Mouse (Mus musculus) MEL (cell line): ENCODE data around the gene Gtf2h3. TPM values are rescaled to one million over a fixed set of nuclear protein-coding genes. Genes with fewer than 3 reads are reported as not detected.

Experiments
- DNase-seq: peaks from one replicate; pipeline ENCODE4 v3.0.0; 2011; ENCODE audit warnings: low read depth, low spot score
- H3K27ac ChIP-seq: 2 replicates; pipeline ENCODE4 v1.5.1; 2012; ENCODE audit warnings: low read depth, mild to moderate bottlenecking, control low read depth, low read length, moderate library complexity; ENCODE audit not compliant: control insufficient read depth
- H3K27me3 ChIP-seq, 2 experiments: fragments of 150-350 bp in 1 of 2; sonication (generic) in 1 of 2; 2 replicates each; pipeline ENCODE4 v1.6.1; 2012; ENCODE audit warnings: low read length in 2 of 2, mild to moderate bottlenecking in 2 of 2, improper control_type of control experiment in 1 of 2, moderate library complexity in 1 of 2; ENCODE audit not compliant: insufficient read depth in 2 of 2, control insufficient read depth in 1 of 2
- H3K36me3 ChIP-seq, 2 experiments: 2 replicates each; pipeline ENCODE4 v1.6.1; 2012 to 2014; ENCODE audit warnings: low read length in 2 of 2, improper control_type of control experiment in 1 of 2, inconsistent platforms in 1 of 2, mild to moderate bottlenecking in 1 of 2; ENCODE audit not compliant: insufficient read depth in 2 of 2, control insufficient read depth in 1 of 2
- H3K4me1 ChIP-seq, 2 experiments: fragments of 150-350 bp in 1 of 2; sonication (generic) in 1 of 2; 2 replicates each; pipeline ENCODE4 v1.6.1; 2012; ENCODE audit warnings: low read length in 2 of 2, improper control_type of control experiment in 1 of 2, mild to moderate bottlenecking in 1 of 2; ENCODE audit not compliant: insufficient read depth in 2 of 2, control insufficient read depth in 1 of 2
- H3K4me3 ChIP-seq, 2 experiments: fragments of 150-350 bp in 1 of 2; sonication (generic) in 1 of 2; 2 replicates each; pipeline ENCODE4 v1.5.1; 2012; ENCODE audit warnings: low read depth in 2 of 2, low read length in 2 of 2, mild to moderate bottlenecking in 2 of 2, moderate library complexity in 2 of 2, control low read depth in 1 of 2, improper control_type of control experiment in 1 of 2; ENCODE audit not compliant: control insufficient read depth in 1 of 2, insufficient read depth in 1 of 2
- H3K79me2 ChIP-seq: 2 replicates; pipeline ENCODE4 v1.6.1; 2012; ENCODE audit warnings: mild to moderate bottlenecking, low read length, moderate library complexity; ENCODE audit not compliant: control insufficient read depth, poor library complexity, insufficient read depth
- H3K9ac ChIP-seq: 2 replicates; pipeline ENCODE4 v1.6.1; 2012; ENCODE audit warnings: low read depth, mild to moderate bottlenecking, control low read depth, low read length, moderate library complexity; ENCODE audit not compliant: control insufficient read depth, poor library complexity, severe bottlenecking
- H3K9me3 ChIP-seq: fragments of 150-350 bp; sonication (generic); replicated peaks from 2 replicates; pipeline ENCODE4 v1.6.1; 2012; ENCODE audit warnings: mild to moderate bottlenecking, low read length, improper control_type of control experiment, moderate library complexity; ENCODE audit not compliant: insufficient read depth
- CTCF ChIP-seq, 3 experiments: IDR thresholded peaks in 2 of 3; conservative IDR thresholded peaks in 1 of 3; 2 replicates each; pipeline ENCODE4 v1.5.1; 2011 to 2012; ENCODE audit warnings: low read length in 3 of 3, low read depth in 2 of 3, mild to moderate bottlenecking in 2 of 3, improper control_type of control experiment in 1 of 3, inconsistent platforms in 1 of 3, mixed read lengths in 1 of 3, moderate library complexity in 1 of 3; ENCODE audit not compliant: control insufficient read depth in 1 of 3, insufficient read depth in 1 of 3, poor library complexity in 1 of 3, severe bottlenecking in 1 of 3
- EP300 ChIP-seq, 2 experiments: IDR thresholded peaks; 2 replicates each; pipeline ENCODE4 v1.6.1; 2011; ENCODE audit warnings: improper control_type of control experiment in 2 of 2, low read length in 2 of 2, low read depth in 1 of 2, mild to moderate bottlenecking in 1 of 2
- GABPA ChIP-seq: IDR thresholded peaks from 2 replicates; pipeline ENCODE4 v1.6.1; 2012; ENCODE audit warnings: low read depth, mild to moderate bottlenecking, inconsistent platforms, low read length, improper control_type of control experiment, moderate library complexity
- KAT2A ChIP-seq: conservative IDR thresholded peaks from 2 replicates; pipeline ENCODE4 v1.6.1; 2012; ENCODE audit warnings: low read depth, low read length, improper control_type of control experiment, inconsistent platforms
- MAX ChIP-seq: IDR thresholded peaks from 2 replicates; pipeline ENCODE4 v1.6.1; 2011; ENCODE audit warnings: low read length, improper control_type of control experiment
- MEF2A ChIP-seq: IDR thresholded peaks from 2 replicates; pipeline ENCODE4 v1.6.1; 2014; ENCODE audit warnings: low read depth, mild to moderate bottlenecking, inconsistent platforms, low read length, improper control_type of control experiment; ENCODE audit not compliant: poor library complexity, insufficient replicate concordance, severe bottlenecking; ENCODE audit errors: extremely low read depth
- MXI1 ChIP-seq: IDR thresholded peaks from 2 replicates; pipeline ENCODE4 v1.6.1; 2011; ENCODE audit warnings: mild to moderate bottlenecking, low read depth, low read length, improper control_type of control experiment
- MYB ChIP-seq: IDR thresholded peaks from 2 replicates; pipeline ENCODE4 v1.6.1; 2011; ENCODE audit warnings: mild to moderate bottlenecking, low read depth, low read length, improper control_type of control experiment
- NELFE ChIP-seq: IDR thresholded peaks from 2 replicates; pipeline ENCODE4 v1.6.1; 2011; ENCODE audit warnings: low read depth, low read length, improper control_type of control experiment
- NRF1 ChIP-seq: IDR thresholded peaks from 2 replicates; pipeline ENCODE4 v1.6.1; 2014; ENCODE audit warnings: low read depth, mild to moderate bottlenecking, inconsistent platforms, low read length, improper control_type of control experiment, moderate library complexity; ENCODE audit not compliant: poor library complexity, insufficient read depth, severe bottlenecking
- POLR2AphosphoS2 ChIP-seq: IDR thresholded peaks from 2 replicates; pipeline ENCODE4 v1.6.1; 2011; ENCODE audit warnings: low read length, improper control_type of control experiment
- SIN3A ChIP-seq: IDR thresholded peaks from 2 replicates; pipeline ENCODE4 v1.6.1; 2012; ENCODE audit warnings: low read length, improper control_type of control experiment, inconsistent platforms
- TBP ChIP-seq: IDR thresholded peaks from 2 replicates; pipeline ENCODE4 v1.8.0; 2011; ENCODE audit warnings: low read depth, low read length, improper control_type of control experiment
- TCF12 ChIP-seq: IDR thresholded peaks from 2 replicates; pipeline ENCODE4 v1.6.1; 2014; ENCODE audit warnings: low read depth, mild to moderate bottlenecking, inconsistent platforms, low read length, improper control_type of control experiment, moderate library complexity
- UBTF ChIP-seq: IDR thresholded peaks from 2 replicates; pipeline ENCODE4 v1.6.1; 2012; ENCODE audit warnings: low read depth, mild to moderate bottlenecking, inconsistent platforms, low read length, improper control_type of control experiment, moderate library complexity, borderline replicate concordance; ENCODE audit not compliant: insufficient read depth
- ZC3H11A ChIP-seq: IDR thresholded peaks from 2 replicates; pipeline ENCODE4 v1.6.1; 2012; ENCODE audit warnings: low read depth, mild to moderate bottlenecking, inconsistent platforms, low read length, improper control_type of control experiment
- ZKSCAN1 ChIP-seq: IDR thresholded peaks from 2 replicates; pipeline ENCODE4 v1.6.1; 2012; ENCODE audit warnings: low read depth, mild to moderate bottlenecking, inconsistent platforms, low read length, improper control_type of control experiment, moderate library complexity
- ZMIZ1 ChIP-seq: IDR thresholded peaks from 2 replicates; pipeline ENCODE4 v1.6.1; 2012; ENCODE audit warnings: low read depth, mild to moderate bottlenecking, inconsistent platforms, low read length, improper control_type of control experiment, moderate library complexity
- polyA plus RNA-seq, 2 experiments: library from polyadenylated mRNA; stranded (reverse) in 1 of 2; unstranded in 1 of 2; fragments of >175 nt in 1 of 2; fragments of >200 nt in 1 of 2; gene quantifications; 2 replicates each; pipeline versions ENCODE4 v1.2.1 to v1.2.4; 2012; ENCODE audit warnings: low replicate concordance in 2 of 2, low read depth in 1 of 2; ENCODE audit not compliant: insufficient read length in 2 of 2, insufficient read depth in 1 of 2, missing spikeins in 1 of 2
- total RNA-seq: library from RNA; depleted of rRNA; stranded (reverse); fragments of 300-350 nt; gene quantifications from 2 replicates; pipeline ENCODE4 v1.2.3, GENCODE M21; 2012

The Gtf2h3 gene
- total and polyA plus RNA-seq, 3 experiments, result 86.1 to 116 TPM; not detected in 1

GRCm38 (mm10) chr5:124530655-124531582 is 48.0 kb upstream of the Gtf2h3 start, which contains the start of gene Rilpl1:
Gene Rilpl1, minus strand, starts transcription at chr5:124531391.
- H3K4me1 ChIP-seq, result peaks cover 14 to 19% of the 10 kb centered on the region in 2 experiments
- H3K36me3 ChIP-seq, result peaks cover 0 to 8% of the 10 kb centered on the region in 2 experiments; a peak in 2 of 4 replicates
- DNase-seq, result peak; percentile 78
- no peaks in the 10 kb centered on the region for H3K27me3 ChIP-seq
- H3K9me3 ChIP-seq, result no peaks in the 10 kb centered on the region
- H3K79me2 ChIP-seq, result peaks cover 2% of the 10 kb centered on the region; the same call in 1 of the 2 replicates
- no peak for TF ChIP-seq ZKSCAN1
- 0 out of 2 replicates have a peak, but pooled peaks have one; percentile 30 for TF ChIP-seq UBTF
- peak; percentile 52; the same call in 1 of the 2 replicates for TF ChIP-seq MXI1
- TF ChIP-seq MYB, result no peak
- TF ChIP-seq ZMIZ1, result no peak
- TF ChIP-seq SIN3A, result peak; percentile 25; the same call in 1 of the 2 replicates
- peak; percentile 64 for TF ChIP-seq NRF1
- peak; percentile 22; the same call in 1 of the 2 replicates for TF ChIP-seq NELFE
- TF ChIP-seq MAX, result peak; percentile 39; the same call in 1 of the 2 replicates
- H3K9ac ChIP-seq, result peak within 1 kb of the TSS; percentile 70
- H3K27ac ChIP-seq, result no peak within 1 kb of the TSS
- peak within 1 kb of the TSS; percentile 78 to 99 for H3K4me3 ChIP-seq

GRCm38 (mm10) chr5:124531583-124531930 is 47.4 kb upstream of the Gtf2h3 start:
- no peaks in the 10 kb centered on the region for H3K9me3 ChIP-seq
- H3K27me3 ChIP-seq, result no peaks in the 10 kb centered on the region
- peak overlapping the region; percentile 78 to 99 for H3K4me3 ChIP-seq
- peak overlapping the region; percentile 16 for H3K9ac ChIP-seq
- peaks cover 14 to 19% of the 10 kb centered on the region in 2 experiments for H3K4me1 ChIP-seq
- TF ChIP-seq KAT2A (no peak), EP300 (IDR thresholded peaks at IDR 0.05; ENCODE audit: low read depth in 1 of 2, low read length in 2 of 2) (no peak), MEF2A (no peak), TBP (no peak), ZC3H11A (no peak), GABPA (no peak), POLR2AphosphoS2 (no peak), CTCF (IDR thresholded peaks at IDR 0.05 in 2 of 3, conservative IDR thresholded peaks at IDR 0.05 in 1 of 3; ENCODE audit: control insufficient read depth in 1 of 3, insufficient read depth in 1 of 3, low read depth in 2 of 3, low read length in 3 of 3, poor library complexity in 1 of 3, severe bottlenecking in 1 of 3) (no peak), TCF12 (no peak)
- TF ChIP-seq, all 39 proteins: peak for 0
- no peak for DNase-seq
- no peak overlapping the region for H3K27ac ChIP-seq
- H3K36me3 ChIP-seq, result peaks cover 0 to 8% of the 10 kb centered on the region in 2 experiments; a peak in 2 of 4 replicates
- H3K79me2 ChIP-seq, result peaks cover 2% of the 10 kb centered on the region; the same call in 1 of the 2 replicates
